Mouse (Mus musculus) kidney, adult 18-20 months (tissue): ENCODE results near the gene Cntrl.

Experiments
- DNase-seq: peaks from one replicate; pipeline ENCODE4 v3.0.0; 2021

Cntrl gene

GRCm38 (mm10) chr2:35175281-35176065 lies 66.2 kb downstream of the Cntrl start:
- no peak for DNase-seq

GRCm38 (mm10) chr2:35178153-35178552 lies 68.9 kb downstream of the Cntrl start:
- DNase-seq = no peak

GRCm38 (mm10) chr2:35183115-35183673 lies 73.9 kb downstream of the Cntrl start:
- DNase-seq = no peak

- DNase-seq = no peak
Measured at GRCm38 (mm10) chr2:35188929-35189328, 79.6 kb downstream of the Cntrl start.

- no peak for DNase-seq
Measured at GRCm38 (mm10) chr2:35193976-35194375, 84.7 kb downstream of the Cntrl start.

- DNase-seq = no peak
Measured at GRCm38 (mm10) chr2:35195626-35196544, 86.6 kb downstream of the Cntrl start.

GRCm38 (mm10) chr2:35199541-35199940 lies 90.2 kb downstream of the Cntrl start:
- DNase-seq = no peak

GRCm38 (mm10) chr2:35199971-35200897 lies 90.9 kb downstream of the Cntrl start:
- DNase-seq = peak; percentile 55

- peak; percentile 99 for DNase-seq
Measured at GRCm38 (mm10) chr2:35200898-35201668, 91.8 kb downstream of the Cntrl start, which contains the start of gene Rab14. Gene Rab14 (minus strand): TSS chr2:35201120.

- DNase-seq = no peak
Measured at GRCm38 (mm10) chr2:35203729-35204128, 94.4 kb downstream of the Cntrl start.

GRCm38 (mm10) chr2:35206761-35207160 lies 97.5 kb downstream of the Cntrl start:
- DNase-seq = no peak

GRCm38 (mm10) chr2:35208054-35208453 lies 98.8 kb downstream of the Cntrl start:
- DNase-seq = no peak

GRCm38 (mm10) chr2:35208931-35209665 lies 99.8 kb downstream of the Cntrl start:
- no peak for DNase-seq

- DNase-seq = no peak
Measured at GRCm38 (mm10) chr2:35211681-35212080, 102.4 kb downstream of the Cntrl start.

- DNase-seq = no peak
Measured at GRCm38 (mm10) chr2:35213345-35213910, 104.1 kb downstream of the Cntrl start.

- peak; percentile 92 for DNase-seq
Measured at GRCm38 (mm10) chr2:35214881-35215358, 105.6 kb downstream of the Cntrl start.

- peak; percentile 60 for DNase-seq
Measured at GRCm38 (mm10) chr2:35215363-35215762, 106.1 kb downstream of the Cntrl start.

GRCm38 (mm10) chr2:35216701-35217100 lies 107.4 kb downstream of the Cntrl start:
- no peak for DNase-seq

GRCm38 (mm10) chr2:35218736-35219135 lies 109.4 kb downstream of the Cntrl start:
- no peak for DNase-seq

GRCm38 (mm10) chr2:35222822-35223391 lies 113.6 kb downstream of the Cntrl start:
- no peak for DNase-seq
